Mouse (Mus musculus) Patski (cell line): ENCODE measurements around the gene Crk. TPM values are rescaled to one million over a fixed set of nuclear protein-coding genes. Genes with fewer than 3 reads are reported as not detected.

Source experiments
- ATAC-seq: fragments of 100-300 bp; one replicate; pipeline ENCODE4 v1.8.0; 2021
- CTCF ChIA-PET: fragments of 350-600 bp; sonication (Branson Sonifier 250); formaldehyde crosslinking; loops from one replicate; lab custom pipeline; 2022; ENCODE audit warnings: inconsistent platforms; lab: Charles Lee
- POLR2A ChIA-PET: fragments of 350-600 bp; sonication (Branson Sonifier 250); formaldehyde crosslinking; loops from one replicate; lab custom pipeline; 2022; ENCODE audit warnings: antibody characterized with exemption, inconsistent platforms; lab: Charles Lee
- DNase-seq: peaks from one replicate; pipeline ENCODE4 v3.0.0-alpha.2; 2011; ENCODE audit warnings: low read depth, low spot score
- H3K27me3 ChIP-seq: fragments of 371-371 bp; one replicate; pipeline ENCODE4 v1.5.1; 2021
- CTCF ChIP-seq: fragments of 100-300 bp; IDR thresholded peaks from one replicate; pipeline ENCODE4 v1.5.1; 2021
- in situ Hi-C: fragments of 300-500 bp; cut with MboI; formaldehyde crosslinking; loops from 3 replicates; pipeline ENCODE4 v1.11.1; 2018; ENCODE audit warnings: low pct_unique_long_range_greater_than_20kb, mixed read lengths
- polyA plus RNA-seq: library from polyadenylated mRNA; unstranded; gene quantifications from one replicate; pipeline ENCODE4 v1.2.3, GENCODE M21; 2021

The Crk gene
- polyA plus RNA-seq, 1 experiment from 2014 or later = 116 TPM

DNA sequence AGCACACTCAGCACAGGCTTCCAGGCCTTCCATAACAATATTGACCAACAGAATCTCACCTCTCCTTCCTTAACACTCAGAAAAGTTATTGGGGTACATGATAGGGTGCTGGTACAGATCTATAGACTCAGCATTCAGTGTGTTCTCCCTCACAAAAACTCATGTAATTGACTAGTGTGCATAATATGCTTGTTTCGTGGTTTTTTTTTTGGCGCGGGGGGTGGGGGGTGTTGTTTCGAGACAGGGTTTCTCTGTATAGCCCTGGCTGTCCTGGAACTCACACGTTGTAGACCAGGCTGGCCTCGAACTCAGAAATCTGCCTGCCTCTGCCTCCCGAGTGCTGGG, 59.4 kb downstream of the Crk start:
- ChIA-PET POLR2A (no interaction called here), CTCF (no interaction called here)
- ATAC-seq (no peak), DNase-seq (no peak)
- in situ Hi-C loops = no loop called here
- no peak for TF ChIP-seq CTCF
- no peaks in the 10 kb centered on the region for H3K27me3 ChIP-seq

DNA sequence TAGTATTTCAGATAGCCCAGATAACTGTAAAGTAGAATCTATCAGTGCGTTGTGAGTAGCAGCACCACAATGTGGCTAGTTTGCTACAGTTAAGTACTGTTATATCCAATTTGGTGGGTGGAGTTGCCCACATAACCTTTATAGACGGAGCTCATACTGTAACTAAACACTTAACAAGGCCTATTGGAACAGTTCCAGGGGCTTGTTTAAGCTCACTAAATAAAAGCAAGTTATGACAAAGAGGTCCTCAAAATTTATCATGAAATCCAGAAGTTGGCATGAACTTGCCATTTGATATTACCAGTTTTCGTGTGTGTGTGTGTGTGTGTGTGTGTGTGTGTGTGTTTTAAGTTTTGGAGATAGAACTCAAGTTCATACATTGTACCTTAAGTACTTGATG, 61.1 kb downstream of the Crk start:
- ChIA-PET CTCF (interaction anchor here (0.9 to 2.6 kb wide), 2 partner anchors 10 to 18 kb away, joined by 3 to 9 read pairs; no protein-coding TSS in a partner anchor), POLR2A (interaction anchor here (0.8 kb wide), 1 partner anchor 90 kb away, joined by 3 read pairs; no protein-coding TSS in a partner anchor)
- DNase-seq (no peak), ATAC-seq (no peak)
- in situ Hi-C loops = no loop called here
- no peaks in the 10 kb centered on the region for H3K27me3 ChIP-seq
- TF ChIP-seq CTCF = no peak

DNA sequence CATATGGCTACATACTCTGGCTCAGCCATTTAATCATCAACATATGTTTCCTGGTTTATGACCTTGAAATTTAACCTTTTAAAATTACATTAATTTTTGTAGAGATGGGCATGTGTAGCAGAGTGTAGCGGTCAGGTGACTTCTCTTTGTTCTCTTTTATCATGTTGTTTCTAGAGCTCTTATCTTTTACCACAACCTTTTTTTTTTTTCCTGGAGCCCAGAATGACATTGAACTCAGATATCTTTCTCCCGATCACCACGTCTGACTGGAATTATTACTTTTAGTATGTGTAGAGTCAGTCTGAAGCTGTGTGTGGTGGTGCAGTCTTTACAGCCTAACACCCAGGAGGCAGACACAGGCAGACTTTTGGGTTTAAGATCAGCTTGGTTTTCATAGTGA, 62.6 kb downstream of the Crk start:
- ChIA-PET POLR2A (no interaction called here), CTCF (interaction anchor here (2.6 kb wide), 1 partner anchor 9 kb away, joined by 9 read pairs; no protein-coding TSS in a partner anchor)
- in situ Hi-C loops = no loop called here
- DNase-seq (no peak), ATAC-seq (no peak)
- no peaks in the 10 kb centered on the region for H3K27me3 ChIP-seq
- TF ChIP-seq CTCF = no peak

DNA sequence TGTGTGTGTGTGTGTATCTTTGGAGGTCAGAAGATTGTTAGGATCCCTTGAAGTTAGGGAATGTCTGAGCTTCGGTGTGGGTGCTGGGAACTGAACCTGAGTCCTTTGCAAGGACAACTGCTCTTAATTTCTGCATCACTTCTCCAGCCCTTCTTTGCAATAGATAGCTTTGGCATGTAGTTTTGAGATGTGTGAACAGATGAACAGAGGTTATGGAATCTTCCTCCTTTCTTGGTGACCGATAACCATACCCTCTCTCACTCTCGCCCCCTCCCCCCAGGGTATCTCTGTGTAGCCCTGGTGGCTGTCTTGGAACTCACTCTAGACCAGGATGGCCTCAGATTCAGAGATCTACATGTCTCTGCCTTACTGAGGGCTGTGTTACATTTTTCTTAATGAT, 65.7 kb downstream of the Crk start:
- ATAC-seq = no peak
- CTCF ChIA-PET = no interaction called here
- no peak for TF ChIP-seq CTCF

DNA sequence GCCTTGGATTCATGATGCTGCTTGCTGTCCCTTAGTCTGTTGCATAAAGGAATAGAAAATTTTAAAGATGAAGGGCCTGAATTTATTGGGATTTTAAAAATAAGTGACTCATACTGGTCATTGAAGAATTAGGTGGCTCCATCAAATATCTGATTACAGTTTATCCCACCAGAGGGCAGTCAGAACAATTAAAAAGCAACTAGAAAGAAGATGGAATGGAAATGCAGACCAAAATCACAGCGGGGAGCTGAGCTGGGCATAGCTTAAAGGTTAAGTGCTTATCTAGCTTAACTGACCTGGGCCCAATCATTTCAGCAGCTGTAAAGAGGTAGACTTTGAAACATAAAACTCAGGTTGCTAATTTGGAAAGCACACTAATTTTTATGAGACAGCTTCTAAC, 71.5 kb downstream of the Crk start:
- in situ Hi-C loops = no loop called here
- H3K27me3 ChIP-seq = no peaks in the 10 kb centered on the region
- no peak for DNase-seq
- ATAC-seq = no peak
- TF ChIP-seq CTCF = peak; percentile 37
- ChIA-PET CTCF (interaction anchor here (0.8 to 1.7 kb wide), 4 partner anchors 10 to 188 kb away, joined by 3 to 9 read pairs (median 3); partner anchors contain the start of gene Rph3al), POLR2A (no interaction called here)

More for the DNA sequence above, 65.7 kb downstream of the Crk start:
- H3K27me3 ChIP-seq = no peaks in the 10 kb centered on the region
- in situ Hi-C loops = no loop called here
- DNase-seq = no peak
- POLR2A ChIA-PET = no interaction called here

DNA sequence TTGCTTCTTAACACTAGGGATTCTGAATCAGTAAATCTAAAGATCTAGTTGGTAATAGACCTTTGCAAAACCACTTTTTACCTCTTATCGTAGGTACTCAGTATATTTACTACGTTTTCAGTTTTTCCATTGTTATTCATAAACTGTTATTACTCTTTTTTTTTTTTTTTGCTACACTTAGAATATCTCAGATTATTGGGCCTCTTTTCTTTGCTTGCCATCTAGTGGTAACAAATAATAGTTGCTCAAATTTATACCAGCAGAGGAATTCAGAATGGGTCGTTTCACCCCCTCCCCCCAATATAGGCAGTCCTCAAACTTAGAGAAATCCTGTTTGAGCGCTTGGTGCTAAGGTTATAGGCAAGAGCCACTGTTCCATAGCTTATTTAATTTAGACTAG, 72.0 kb downstream of the Crk start:
- ChIA-PET CTCF (interaction anchor here (0.8 to 1.7 kb wide), 4 partner anchors 10 to 187 kb away, joined by 3 to 9 read pairs (median 3); partner anchors contain the start of gene Rph3al), POLR2A (interaction anchor here (1.6 kb wide), 1 partner anchor 17 kb away, joined by 4 read pairs; no protein-coding TSS in a partner anchor)
- ATAC-seq (no peak), DNase-seq (no peak)
- no peaks in the 10 kb centered on the region for H3K27me3 ChIP-seq
- in situ Hi-C loops = no loop called here
- TF ChIP-seq CTCF = peak; percentile 39

Other genes starting within 250 kb of the Crk start
- 0.04 TPM for gene Serpinf2, start 239.7 kb upstream of the Crk start, polyA plus RNA-seq
- 28.9 TPM for gene Wdr81, start 224.5 kb upstream of the Crk start, polyA plus RNA-seq
- gene Tlcd2, start 217.5 kb upstream of the Crk start, polyA plus RNA-seq = 0.85 TPM
- gene Prpf8, start 192.4 kb upstream of the Crk start, polyA plus RNA-seq = 132 TPM
- 1.4 TPM for gene Rilp, start 169.2 kb upstream of the Crk start, polyA plus RNA-seq
- gene Scarf1, start 165.7 kb upstream of the Crk start, polyA plus RNA-seq = 0.17 TPM
- gene Slc43a2, start 147.6 kb upstream of the Crk start, polyA plus RNA-seq = 10.0 TPM
- 141 TPM for gene Pitpna, start 91.2 kb upstream of the Crk start, polyA plus RNA-seq
- 32.9 TPM for gene Inpp5k, start 48.3 kb upstream of the Crk start, polyA plus RNA-seq
- gene Myo1c, start 28.8 kb upstream of the Crk start, polyA plus RNA-seq = 121 TPM
- 860 TPM for gene Ywhae, start 53.6 kb downstream of the Crk start, polyA plus RNA-seq
- gene Doc2b, start 116.8 kb downstream of the Crk start, polyA plus RNA-seq = 0.04 TPM